Mouse (Mus musculus) liver, embryonic 12.5 days (tissue): Measurements from ENCODE around the gene Krt82. TPM values are rescaled to one million over a fixed set of nuclear protein-coding genes. Genes with fewer than 3 reads are reported as not detected.
"Not testable (repeated sequence)": the region's sequence is repeated elsewhere in the genome, so short reads cannot be mapped to it uniquely, and the experiment has no call there.

Source experiments
- ATAC-seq: fragments of 200-750 bp; cut with Nextera tagmentation; 2 replicates; pipeline ENCODE4 v1.8.0; 2017; ENCODE audit warnings: moderate number of reproducible peaks, mild to moderate bottlenecking, moderate library complexity
- H3K27ac ChIP-seq: fragments of 300-500 bp; sonication (generic); 2 replicates; pipeline ENCODE4 v1.5.1; 2016; ENCODE audit warnings: mild to moderate bottlenecking
- H3K27me3 ChIP-seq: fragments of 300-500 bp; sonication (generic); replicated peaks from 2 replicates; pipeline ENCODE4 v1.6.1; 2016; ENCODE audit warnings: mild to moderate bottlenecking, moderate library complexity
- H3K36me3 ChIP-seq: fragments of 300-500 bp; sonication (generic); 2 replicates; pipeline ENCODE4 v1.6.1; 2016; ENCODE audit warnings: mild to moderate bottlenecking, moderate library complexity
- H3K4me1 ChIP-seq: fragments of 300-500 bp; sonication (generic); 2 replicates; pipeline ENCODE4 v1.6.1; 2016
- H3K4me2 ChIP-seq: fragments of 300-500 bp; sonication (generic); 2 replicates; pipeline ENCODE4 v1.6.1; 2016; ENCODE audit warnings: mild to moderate bottlenecking, moderate library complexity
- H3K4me3 ChIP-seq: fragments of 300-500 bp; sonication (generic); 2 replicates; pipeline ENCODE4 v1.5.1; 2016; ENCODE audit warnings: mild to moderate bottlenecking, moderate library complexity
- H3K9ac ChIP-seq: fragments of 300-500 bp; sonication (generic); 2 replicates; pipeline ENCODE4 v1.6.1; 2016; ENCODE audit warnings: mild to moderate bottlenecking, moderate library complexity
- H3K9me3 ChIP-seq: fragments of 300-500 bp; sonication (generic); replicated peaks from 2 replicates; pipeline ENCODE4 v1.6.1; 2016; ENCODE audit warnings: mild to moderate bottlenecking, moderate library complexity
- WGBS: fragments of 180-500 bp; shearing (Covaris S2); methylation state at CpG from one replicate; pipeline ENCODE4 v1.1.7; 2016; ENCODE audit not compliant: insufficient replicate concordance; 5-methylcytosine and 5-hydroxymethylcytosine counted together
- polyA plus RNA-seq: library from polyadenylated mRNA; unstranded; fragments of >200 nt; fragmentation: Nextera tagmentation; extraction: Ambion mirVana; gene quantifications from 2 replicates; pipeline ENCODE4 v1.2.1, GENCODE M21; 2016

Krt82 gene
- polyA plus RNA-seq, 1 experiment from 2014 or later, result not detected

DNA sequence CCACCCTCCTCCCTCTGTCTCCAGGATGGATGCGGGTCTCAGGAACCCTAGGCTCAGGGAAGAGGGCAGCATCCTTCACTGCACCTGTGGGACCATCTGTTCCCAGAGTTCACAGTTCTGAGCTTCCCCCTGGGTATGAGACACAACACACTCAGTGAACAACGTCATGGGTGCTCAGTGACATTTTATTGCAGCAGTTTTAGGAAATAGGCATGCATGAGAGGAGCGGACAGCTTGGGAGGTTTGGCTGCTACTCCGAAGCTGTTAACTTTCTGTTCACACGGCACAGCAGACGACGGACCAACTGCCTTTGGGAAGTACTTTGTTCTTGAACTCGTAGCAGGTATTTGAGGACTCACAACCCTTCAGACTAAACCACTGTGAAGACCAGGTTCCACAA lies 1.7 kb upstream of the Krt82 start:
- no peak overlapping the region for H3K4me2 ChIP-seq
- no peak for ATAC-seq
- H3K9me3 ChIP-seq, result no peaks in the 10 kb centered on the region
- no peak overlapping the region for H3K9ac ChIP-seq
- H3K36me3 ChIP-seq, result no peaks in the 10 kb centered on the region
- H3K27me3 ChIP-seq, result peaks cover 54% of the 10 kb centered on the region
- H3K27ac ChIP-seq, result no peak overlapping the region
- no peak overlapping the region for H3K4me3 ChIP-seq
- H3K4me1 ChIP-seq, result no peaks in the 10 kb centered on the region
- 66% methylated on average over 8 of the region's 8 CpGs for WGBS

DNA sequence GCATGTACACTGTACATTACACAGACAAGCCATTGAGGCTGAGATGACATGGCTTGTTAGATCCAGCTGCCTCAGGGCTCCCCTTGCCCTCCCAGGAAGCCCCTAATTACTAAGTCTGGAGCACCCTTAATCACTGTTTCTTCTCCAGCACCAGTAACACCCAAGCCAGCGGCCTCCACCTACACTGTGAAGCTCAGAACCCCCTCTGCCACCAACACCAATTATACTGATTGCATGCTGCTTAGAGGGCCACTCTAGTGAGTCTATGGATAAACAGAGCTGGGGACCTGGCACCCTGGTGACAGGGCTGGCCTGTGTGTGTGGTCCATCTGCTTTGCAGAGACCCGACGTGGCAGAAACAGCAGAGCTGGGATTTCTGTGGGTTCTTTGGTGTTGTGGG lies 6.0 kb downstream of the Krt82 start:
- H3K27me3 ChIP-seq, result peaks cover 7% of the 10 kb centered on the region; the same call in 1 of the 2 replicates
- no peak overlapping the region for H3K4me2 ChIP-seq
- H3K4me3 ChIP-seq, result no peak overlapping the region
- H3K27ac ChIP-seq, result no peak overlapping the region
- H3K9ac ChIP-seq, result no peak overlapping the region
- 67% methylated on average over 3 of the region's 3 CpGs for WGBS
- no peak for ATAC-seq
- H3K4me1 ChIP-seq, result no peaks in the 10 kb centered on the region
- H3K9me3 ChIP-seq, result no peaks in the 10 kb centered on the region
- no peaks in the 10 kb centered on the region for H3K36me3 ChIP-seq

DNA sequence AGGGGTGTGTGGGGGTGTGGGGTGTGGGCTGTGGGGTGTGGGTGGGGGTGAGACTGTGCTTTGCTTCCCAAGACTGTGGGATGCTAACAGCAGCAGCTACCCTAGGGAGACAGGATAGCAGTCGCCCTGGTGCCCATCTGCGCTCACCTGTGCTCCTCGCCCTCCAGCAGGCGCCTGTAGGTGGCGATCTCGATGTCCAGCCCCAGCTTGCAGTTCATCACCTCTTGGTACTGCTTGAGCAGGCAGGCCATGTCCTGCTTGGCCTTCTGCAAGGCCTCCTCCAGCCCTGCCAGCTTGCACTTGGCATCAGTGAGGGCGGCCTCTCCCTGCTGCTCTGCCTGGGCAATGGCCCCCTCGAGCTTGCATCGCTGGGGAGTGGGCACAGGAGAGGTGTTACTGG lies 7.9 kb downstream of the Krt82 start:
- no peak overlapping the region for H3K9ac ChIP-seq
- no peak overlapping the region for H3K4me3 ChIP-seq
- no peaks in the 10 kb centered on the region for H3K4me1 ChIP-seq
- no peak overlapping the region for H3K27ac ChIP-seq
- peaks cover 5% of the 10 kb centered on the region; the same call in 1 of the 2 replicates for H3K27me3 ChIP-seq
- 43% methylated on average over 9 of the region's 9 CpGs for WGBS
- no peak for ATAC-seq
- no peak overlapping the region for H3K4me2 ChIP-seq
- no peaks in the 10 kb centered on the region for H3K9me3 ChIP-seq
- H3K36me3 ChIP-seq, result no peaks in the 10 kb centered on the region

DNA sequence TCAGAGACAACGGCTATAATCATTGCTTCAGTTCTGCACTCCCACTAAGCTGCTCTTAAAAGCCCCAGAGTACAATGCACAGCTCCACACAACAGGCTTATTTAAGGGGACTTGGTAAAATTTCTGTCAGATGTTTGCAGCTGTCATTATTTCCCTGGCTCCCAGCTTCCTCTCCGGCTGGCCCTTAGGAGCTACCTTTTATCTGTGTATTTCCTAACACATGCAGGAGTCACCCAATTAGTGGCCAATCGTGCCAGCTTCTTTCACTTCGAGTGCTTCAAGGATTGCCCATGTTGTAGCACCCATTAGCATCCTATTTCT lies 11.9 kb downstream of the Krt82 start:
- no peak overlapping the region for H3K9ac ChIP-seq
- WGBS, result 60% methylated on average over 4 of the region's 4 CpGs
- H3K27ac ChIP-seq, result no peak overlapping the region

DNA sequence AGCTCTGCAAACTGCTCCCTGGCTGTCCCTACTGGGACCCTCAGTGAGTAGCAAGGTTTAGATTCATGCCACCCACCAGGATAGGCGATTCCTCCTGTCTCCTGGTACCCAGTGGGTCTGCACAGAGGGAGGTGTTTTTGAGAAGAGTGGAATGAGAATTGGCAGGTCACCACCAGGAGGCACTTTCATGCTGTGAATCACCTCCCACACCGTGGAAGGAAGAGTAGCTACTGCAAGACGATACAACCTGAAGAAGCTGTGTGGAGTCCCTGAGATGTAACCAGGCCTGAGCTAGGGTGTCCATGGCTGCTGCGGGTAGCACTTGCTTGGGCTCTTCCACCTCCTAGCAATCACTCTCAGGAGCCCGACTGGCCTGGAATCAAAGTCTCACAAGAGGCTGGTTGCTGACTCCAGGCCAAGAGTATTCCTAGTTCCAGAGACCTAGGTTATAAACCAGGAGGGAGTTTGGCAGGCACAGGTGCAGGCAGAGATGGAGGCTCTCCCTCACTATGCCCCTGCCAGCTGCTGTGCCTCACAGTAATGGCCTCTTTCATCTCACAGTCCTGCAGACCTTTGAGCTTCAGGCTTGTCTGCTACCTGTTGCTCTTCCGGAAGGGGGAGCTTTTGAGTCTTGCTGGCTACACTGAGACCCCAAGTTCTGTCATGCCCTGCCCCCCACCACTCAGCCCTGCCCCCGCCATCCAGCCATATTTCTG lies 12.4 kb downstream of the Krt82 start:
- Histone ChIP-seq H3K4me2 (no peak overlapping the region), H3K27me3 (peaks cover 7% of the 10 kb centered on the region; the same call in 1 of the 2 replicates), H3K27ac (no peak overlapping the region), H3K9ac (no peak overlapping the region), H3K4me3 (no peak overlapping the region), H3K36me3 (no peaks in the 10 kb centered on the region), H3K4me1 (no peaks in the 10 kb centered on the region), H3K9me3 (no peaks in the 10 kb centered on the region)
- WGBS, result 41% methylated on average over 7 of the region's 7 CpGs
- ATAC-seq, result no peak

More for the DNA sequence above, 11.9 kb downstream of the Krt82 start:
- Histone ChIP-seq H3K27me3 (peaks cover 7% of the 10 kb centered on the region; the same call in 1 of the 2 replicates), H3K9me3 (no peaks in the 10 kb centered on the region), H3K4me3 (no peak overlapping the region), H3K36me3 (no peaks in the 10 kb centered on the region), H3K4me2 (no peak overlapping the region), H3K4me1 (no peaks in the 10 kb centered on the region)
- ATAC-seq, result no peak

DNA sequence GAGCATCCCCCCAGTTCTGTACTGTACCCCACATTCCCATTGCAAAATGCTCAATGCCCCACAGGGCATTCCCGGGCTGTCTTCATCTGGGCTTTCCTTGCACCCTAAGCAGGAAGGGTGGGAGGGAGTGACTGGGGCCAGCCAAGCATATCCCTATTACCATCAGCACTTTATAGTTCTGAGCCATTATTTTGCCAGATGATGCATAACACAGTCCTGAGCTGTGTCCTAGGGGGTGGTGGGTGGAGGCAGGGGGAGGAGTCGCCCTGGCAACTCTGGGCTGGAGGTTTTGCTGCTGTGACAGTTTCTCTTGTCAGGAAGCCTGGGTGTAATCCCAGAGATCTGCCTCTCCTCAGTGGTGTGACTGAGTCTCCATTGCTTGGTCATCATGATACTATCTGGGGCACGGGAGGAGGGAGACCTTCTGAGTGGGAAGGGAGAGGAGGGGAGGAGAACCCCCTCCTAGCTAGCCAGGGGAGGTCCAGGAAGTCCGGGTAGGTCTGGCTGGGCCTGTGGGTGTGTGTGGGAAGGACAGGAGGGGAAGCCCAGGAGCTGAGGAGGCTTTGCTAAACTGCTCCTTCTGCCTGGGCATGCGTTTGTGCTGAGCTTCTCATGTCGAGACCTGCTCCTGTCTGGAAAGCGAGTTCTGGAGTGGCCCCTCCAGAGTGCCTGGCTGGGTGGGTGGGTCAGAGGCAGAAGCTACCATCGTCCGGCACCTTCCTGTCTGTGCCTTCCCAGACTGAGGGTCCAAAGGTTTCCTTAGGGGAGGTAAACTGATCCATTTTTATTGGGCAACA lies 14.2 kb downstream of the Krt82 start:
- ATAC-seq, result no peak; the same call in 1 of the 2 replicates
- no peaks in the 10 kb centered on the region for H3K9me3 ChIP-seq

DNA sequence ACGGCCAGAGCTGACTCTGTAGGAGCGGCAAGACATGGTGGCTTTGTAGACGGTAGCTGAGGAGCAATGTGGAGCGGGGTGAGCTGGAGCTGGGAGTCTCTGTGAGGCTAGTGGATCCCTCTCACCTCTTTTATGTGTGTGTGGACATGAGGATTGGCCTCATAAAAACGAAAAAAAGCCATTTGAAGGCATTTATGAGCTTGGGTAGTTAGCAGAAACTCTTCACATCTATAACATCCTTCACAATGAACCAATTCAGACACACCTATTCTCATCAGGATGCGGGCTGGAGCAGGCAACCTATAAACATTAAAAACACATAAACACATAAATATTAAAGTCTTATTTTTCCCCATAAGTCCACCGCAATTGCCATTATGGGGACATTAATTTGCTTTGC lies 17.7 kb downstream of the Krt82 start, which contains the start of gene Krt84:
TSS of gene Krt84 (minus strand) at position 101 of the 400 bp plus-strand sequence.
- ATAC-seq, result no peak
- WGBS, result 68% methylated on average over 7 of the region's 7 CpGs
- Histone ChIP-seq H3K4me2 (no peak within 1 kb of the TSS), H3K4me1 (no peaks in the 10 kb centered on the region), H3K27me3 (peaks cover 3% of the 10 kb centered on the region; the same call in 1 of the 2 replicates), H3K27ac (no peak within 1 kb of the TSS), H3K4me3 (no peak within 1 kb of the TSS), H3K36me3 (no peaks in the 10 kb centered on the region), H3K9ac (no peak within 1 kb of the TSS), H3K9me3 (no peaks in the 10 kb centered on the region)

More for the DNA sequence above, 14.2 kb downstream of the Krt82 start:
- H3K27ac ChIP-seq, result no peak overlapping the region
- H3K4me2 ChIP-seq, result no peak overlapping the region
- H3K9ac ChIP-seq, result no peak overlapping the region
- no peaks in the 10 kb centered on the region for H3K4me1 ChIP-seq
- no peak overlapping the region for H3K4me3 ChIP-seq
- peaks cover 3% of the 10 kb centered on the region; the same call in 1 of the 2 replicates for H3K27me3 ChIP-seq
- H3K36me3 ChIP-seq, result no peaks in the 10 kb centered on the region
- WGBS, result 42% methylated on average over 9 of the region's 9 CpGs

DNA sequence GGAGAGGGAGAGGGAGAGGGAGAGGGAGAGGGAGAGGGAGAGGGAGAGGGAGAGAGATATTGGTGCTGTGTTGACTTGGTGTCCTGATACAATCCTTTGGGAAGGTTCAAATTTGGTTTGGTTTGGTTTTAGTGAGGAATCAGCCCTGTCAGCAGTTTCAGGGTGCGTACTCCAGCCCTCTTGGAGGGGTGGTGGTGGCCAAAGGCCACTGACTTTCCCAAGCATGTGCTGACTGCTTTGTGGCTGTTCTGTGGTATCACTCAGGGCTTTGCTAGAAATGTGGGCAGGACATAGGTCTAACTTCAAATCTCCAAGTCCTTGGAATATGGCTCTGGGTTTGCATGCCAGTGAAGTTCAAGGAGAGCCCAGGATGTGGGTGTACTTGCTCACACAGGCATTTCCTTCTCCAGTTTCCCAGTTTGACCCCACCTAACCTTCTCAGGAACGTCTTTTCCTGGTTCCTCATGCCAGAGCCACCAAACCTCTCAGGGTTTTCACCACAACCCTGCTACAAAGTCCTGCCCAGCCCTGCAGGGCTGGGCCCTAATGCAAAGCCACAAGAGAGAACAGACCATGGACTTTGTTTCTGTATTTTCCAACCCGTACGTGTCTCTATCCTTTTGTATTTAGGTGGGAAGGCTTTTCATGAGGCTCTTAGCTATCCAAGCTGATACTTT lies 27.8 kb downstream of the Krt82 start:
- H3K9ac ChIP-seq, result no peak overlapping the region
- H3K9me3 ChIP-seq, result no peaks in the 10 kb centered on the region
- no peaks in the 10 kb centered on the region for H3K4me1 ChIP-seq
- ATAC-seq, result no peak
- H3K27ac ChIP-seq, result no peak overlapping the region
- H3K36me3 ChIP-seq, result no peaks in the 10 kb centered on the region
- H3K4me2 ChIP-seq, result no peak overlapping the region
- 39% methylated on average over 4 of the region's 4 CpGs for WGBS
- H3K4me3 ChIP-seq, result no peak overlapping the region
- peaks cover 22% of the 10 kb centered on the region; the same call in 1 of the 2 replicates for H3K27me3 ChIP-seq

DNA sequence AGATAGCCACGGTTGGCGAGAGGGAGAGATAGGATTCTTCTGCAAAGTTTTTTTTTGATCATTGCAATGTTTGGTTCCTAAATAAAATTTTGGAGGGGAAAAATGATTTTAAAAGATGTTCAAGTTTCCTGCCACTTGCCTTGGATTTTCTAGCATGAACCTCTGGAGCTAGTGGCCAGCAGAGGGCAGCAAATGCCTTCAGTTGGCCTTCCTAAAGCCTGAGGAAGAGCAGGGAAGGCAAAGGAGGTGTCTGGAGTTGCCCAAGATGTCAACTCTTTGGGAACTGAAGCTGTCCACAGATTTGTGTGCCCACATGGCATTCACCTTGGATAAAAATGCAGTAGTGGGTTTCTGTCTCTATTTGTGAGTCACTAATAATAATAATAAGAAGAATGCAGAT lies 30.7 kb downstream of the Krt82 start:
- Histone ChIP-seq H3K4me2 (no peak overlapping the region), H3K4me3 (no peak overlapping the region), H3K36me3 (no peaks in the 10 kb centered on the region), H3K27ac (no peak overlapping the region), H3K9ac (no peak overlapping the region), H3K27me3 (peaks cover 15% of the 10 kb centered on the region; the same call in 1 of the 2 replicates), H3K9me3 (no peaks in the 10 kb centered on the region), H3K4me1 (no peaks in the 10 kb centered on the region)
- whole genome bisulfite sequencing, result 13% methylated on average over 2 of the region's 2 CpGs
- ATAC-seq, result no peak

DNA sequence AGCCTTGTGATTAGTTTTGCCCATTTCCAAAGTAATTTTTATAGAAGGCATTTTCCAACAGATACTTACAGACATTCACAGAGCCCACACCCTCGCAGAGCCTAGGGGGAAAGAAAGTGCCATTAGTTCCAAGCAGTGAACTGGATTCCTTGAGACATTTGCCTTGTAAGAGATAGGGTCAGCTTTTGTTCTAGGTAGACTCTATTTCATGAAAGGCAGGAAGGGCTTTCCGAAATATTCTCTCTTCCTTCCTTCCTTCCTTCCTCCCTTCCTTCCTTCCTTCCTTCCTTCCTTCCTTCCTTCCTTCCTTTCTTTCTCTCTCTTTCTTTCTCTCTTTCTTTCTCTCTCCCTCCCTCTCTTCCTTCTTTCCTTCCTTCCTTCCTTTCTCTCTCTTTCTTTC lies 33.3 kb downstream of the Krt82 start, which contains the start of gene Gm49425:
TSS of gene Gm49425 (minus strand) at position 101 of the 400 bp plus-strand sequence.
- 42% methylated on average over 2 of the region's 2 CpGs for WGBS
- H3K4me1 ChIP-seq, H3K4me3 ChIP-seq, H3K27ac ChIP-seq, H3K9me3 ChIP-seq, H3K36me3 ChIP-seq, ATAC-seq, H3K9ac ChIP-seq, H3K4me2 ChIP-seq: not testable (repeated sequence)
- peaks cover 15% of the 10 kb centered on the region; the same call in 1 of the 2 replicates for H3K27me3 ChIP-seq

DNA sequence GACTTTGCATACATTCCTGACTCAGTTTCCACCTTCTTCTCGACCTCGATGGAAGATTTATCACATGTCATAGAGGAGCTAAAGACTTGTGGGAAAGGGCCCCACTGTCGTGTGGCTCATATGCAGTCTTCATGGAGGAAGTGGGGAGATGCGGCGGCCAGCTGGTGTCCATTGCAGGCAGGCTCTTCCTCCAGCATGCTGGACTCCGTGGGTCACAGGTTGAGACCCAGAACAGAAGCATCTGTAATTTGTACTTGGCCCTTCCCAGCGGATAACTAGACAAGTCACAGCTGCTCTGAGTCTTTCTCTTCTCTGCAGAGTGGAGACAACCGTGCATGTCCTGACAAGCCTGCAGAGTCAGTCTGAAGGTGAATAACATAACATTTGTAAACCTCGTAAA lies 42.2 kb downstream of the Krt82 start:
- Histone ChIP-seq H3K27ac (no peak overlapping the region), H3K4me2 (no peak overlapping the region), H3K9me3 (no peaks in the 10 kb centered on the region), H3K4me3 (no peak overlapping the region), H3K27me3 (peaks cover 8% of the 10 kb centered on the region; the same call in 1 of the 2 replicates), H3K36me3 (no peaks in the 10 kb centered on the region), H3K9ac (no peak overlapping the region), H3K4me1 (no peaks in the 10 kb centered on the region)
- ATAC-seq, result no peak
- 49% methylated on average over 9 of the region's 9 CpGs for WGBS
